11 mouse cellular contexts compared by ENCODE assay signal in genomic region chr13:3712088-3712487, GRCm38 (mm10).
DNase-seq lines count a peak whose midpoint lies in the region; ATAC-seq and TF ChIP-seq lines count a peak whose summit lies in the region.
"Had no signal": no experiment of that assay in that cellular context is flagged by ENCODE, and none has a peak within 500 bp of the region (broad histone marks: within the 10 kb centered on the region; RNA-seq: fewer than 3 reads in every experiment).

No protein-coding gene starts in this region.

- H3K4me3 ChIP-seq in embryonic facial prominence, embryonic 13.5 days: no peak overlapping the region
- H3K4me3 ChIP-seq in forebrain, embryonic 12.5 days (replicated peaks): no peak overlapping the region
- H3K4me3 ChIP-seq in hindbrain, embryonic 16.5 days (ENCODE audit: low read length): peak overlapping the region; percentile 17; the same call in 1 of the 2 replicates
- peak overlapping the region; percentile 33 for H3K4me3 ChIP-seq in midbrain, embryonic 14.5 days (replicated peaks; ENCODE audit: low read depth, low read length)
- H3K4me3 ChIP-seq in layer of hippocampus, adult 2 months: no peak overlapping the region
- H3K4me3 ChIP-seq: intestine, embryonic 15.5 days; megakaryocyte, embryonic 14.5 days had no signal

- no peak for TF ChIP-seq CTCF in layer of hippocampus, adult 2 months (conservative IDR thresholded peaks at IDR 0.05)

- H3K27me3 ChIP-seq in embryonic facial prominence, embryonic 13.5 days: no peaks in the 10 kb centered on the region
- no peaks in the 10 kb centered on the region for H3K27me3 ChIP-seq in forebrain, embryonic 12.5 days
- no peaks in the 10 kb centered on the region for H3K27me3 ChIP-seq in hindbrain, embryonic 16.5 days (replicated peaks; ENCODE audit: control insufficient read depth, insufficient read depth, low read length)
- no peaks in the 10 kb centered on the region for H3K27me3 ChIP-seq in midbrain, embryonic 14.5 days (ENCODE audit: control insufficient read depth, insufficient read depth, low read length)
- H3K27me3 ChIP-seq: intestine, embryonic 15.5 days had no signal

- H3K9ac ChIP-seq in embryonic facial prominence, embryonic 13.5 days: no peak overlapping the region
- no peak overlapping the region for H3K9ac ChIP-seq in forebrain, embryonic 12.5 days
- no peak overlapping the region for H3K9ac ChIP-seq in hindbrain, embryonic 16.5 days (ENCODE audit: low read depth, low read length)
- H3K9ac ChIP-seq in midbrain, embryonic 14.5 days (replicated peaks; ENCODE audit: low read length): no peak overlapping the region
- H3K9ac ChIP-seq: intestine, embryonic 15.5 days had no signal

- H3K36me3 ChIP-seq in embryonic facial prominence, embryonic 13.5 days: no peaks in the 10 kb centered on the region
- no peaks in the 10 kb centered on the region for H3K36me3 ChIP-seq in forebrain, embryonic 12.5 days (replicated peaks)
- H3K36me3 ChIP-seq in hindbrain, embryonic 16.5 days (ENCODE audit: control insufficient read depth, insufficient read depth, low read length): no peaks in the 10 kb centered on the region
- no peaks in the 10 kb centered on the region for H3K36me3 ChIP-seq in midbrain, embryonic 14.5 days (ENCODE audit: control insufficient read depth, insufficient read depth, low read length)
- H3K36me3 ChIP-seq: intestine, embryonic 15.5 days had no signal

- no peak for DNase-seq in midbrain, embryonic 14.5 days
- no peak for DNase-seq in layer of hippocampus, adult 2 months (ENCODE audit: low spot score in 2 of 2)
- no peak for DNase-seq in Muller cell, postnatal 12 days (ENCODE audit: inconsistent ontology term)
- no peak for DNase-seq in heart, postnatal 4 days
- DNase-seq: adrenal gland, postnatal 14 days; lung, adult 2 months had no signal

- ATAC-seq in embryonic facial prominence, embryonic 13.5 days (ENCODE audit: insufficient number of reproducible peaks, insufficient read depth, low FRiP score, low TSS enrichment, low read depth): 0 out of 2 replicates have a peak, but pooled peaks have one; percentile 21
- peak; percentile 49 for ATAC-seq in forebrain, embryonic 12.5 days (ENCODE audit: low FRiP score)
- peak; percentile 67; the same call in 1 of the 2 replicates for ATAC-seq in hindbrain, embryonic 16.5 days
- ATAC-seq in midbrain, embryonic 14.5 days (ENCODE audit: low FRiP score, low TSS enrichment): no peak; the same call in 1 of the 2 replicates
- ATAC-seq: intestine, embryonic 15.5 days had no signal

- peaks cover 40% of the 10 kb centered on the region for H3K4me1 ChIP-seq in embryonic facial prominence, embryonic 13.5 days
- peaks cover 14% of the 10 kb centered on the region for H3K4me1 ChIP-seq in forebrain, embryonic 12.5 days
- H3K4me1 ChIP-seq in hindbrain, embryonic 16.5 days (ENCODE audit: control insufficient read depth, insufficient read depth, low read depth, low read length): peaks cover 8% of the 10 kb centered on the region
- peaks cover 12% of the 10 kb centered on the region for H3K4me1 ChIP-seq in midbrain, embryonic 14.5 days (ENCODE audit: control insufficient read depth, insufficient read depth, low read length)
- H3K4me1 ChIP-seq: megakaryocyte, embryonic 14.5 days had no signal

- H3K4me2 ChIP-seq in embryonic facial prominence, embryonic 13.5 days: 0 out of 2 replicates have a peak overlapping the region, but pooled peaks have one; percentile 34
- H3K4me2 ChIP-seq in forebrain, embryonic 12.5 days: peak overlapping the region; percentile 52
- peak overlapping the region; percentile 54 for H3K4me2 ChIP-seq in hindbrain, embryonic 16.5 days (ENCODE audit: low read length)
- H3K4me2 ChIP-seq in midbrain, embryonic 14.5 days (ENCODE audit: low read length): peak overlapping the region; percentile 63
- H3K4me2 ChIP-seq: intestine, embryonic 15.5 days had no signal

- peaks cover 2% of the 10 kb centered on the region; the same call in 1 of the 2 replicates for H3K9me3 ChIP-seq in embryonic facial prominence, embryonic 13.5 days
- H3K9me3 ChIP-seq in forebrain, embryonic 12.5 days: no peaks in the 10 kb centered on the region
- no peaks in the 10 kb centered on the region for H3K9me3 ChIP-seq in hindbrain, embryonic 16.5 days (ENCODE audit: control insufficient read depth, low read length)
- no peaks in the 10 kb centered on the region for H3K9me3 ChIP-seq in midbrain, embryonic 14.5 days (ENCODE audit: control insufficient read depth, low read length)
- H3K9me3 ChIP-seq: intestine, embryonic 15.5 days; megakaryocyte, embryonic 14.5 days had no signal

- H3K27ac ChIP-seq in embryonic facial prominence, embryonic 13.5 days: peak overlapping the region; percentile 5; the same call in 1 of the 2 replicates
- peak overlapping the region; percentile 1; the same call in 1 of the 2 replicates for H3K27ac ChIP-seq in forebrain, embryonic 12.5 days
- H3K27ac ChIP-seq in hindbrain, embryonic 16.5 days (ENCODE audit: low read depth, low read length): no peak overlapping the region
- no peak overlapping the region for H3K27ac ChIP-seq in midbrain, embryonic 14.5 days (replicated peaks; ENCODE audit: low read depth, low read length)
- no peak overlapping the region for H3K27ac ChIP-seq in layer of hippocampus, adult 2 months
- H3K27ac ChIP-seq: intestine, embryonic 15.5 days had no signal

- 27% methylated on average over 3 of the region's 3 CpGs for WGBS in embryonic facial prominence, embryonic 13.5 days
- WGBS in forebrain, embryonic 12.5 days: 10% methylated on average over 3 of the region's 3 CpGs
- WGBS in hindbrain, embryonic 16.5 days: 14% methylated on average over 3 of the region's 3 CpGs
- 14% methylated on average over 3 of the region's 3 CpGs for WGBS in midbrain, embryonic 14.5 days

Comparison
In these comparisons a context has a peak if more than half of its experiments do, and no peak if none do; other contexts are left out.
1. H3K27ac ChIP-seq: peak in embryonic facial prominence, embryonic 13.5 days (single experiment) and forebrain, embryonic 12.5 days (single experiment); none in hindbrain, embryonic 16.5 days (single experiment), midbrain, embryonic 14.5 days (single experiment) and layer of hippocampus, adult 2 months (single experiment).
2. H3K4me3 ChIP-seq: peak in hindbrain, embryonic 16.5 days (single experiment) and midbrain, embryonic 14.5 days (single experiment); none in embryonic facial prominence, embryonic 13.5 days (single experiment), forebrain, embryonic 12.5 days (single experiment) and layer of hippocampus, adult 2 months (single experiment).
3. Peak in every context shown above with its lines, with median percentiles within 50 percentile points of each other: H3K4me2 ChIP-seq.